Mouse (Mus musculus): ENCODE results near the gene Pqlc2.

The Pqlc2 gene

GRCm38 (mm10) chr4:139305521-139305920 is 5.0 kb downstream of the Pqlc2 start:
- no peak for DNase-seq (ENCODE audit: low spot score in 2 of 2)

- no peak for DNase-seq (ENCODE audit: low spot score in 2 of 2)
Measured at GRCm38 (mm10) chr4:139302241-139302640, 8.3 kb downstream of the Pqlc2 start.

GRCm38 (mm10) chr4:139301780-139302179 is 8.7 kb downstream of the Pqlc2 start:
- no peak for DNase-seq (ENCODE audit: low spot score in 2 of 2)

GRCm38 (mm10) chr4:139298671-139299366 is 11.7 kb downstream of the Pqlc2 start:
- no peak for DNase-seq (ENCODE audit: low spot score in 2 of 2)

GRCm38 (mm10) chr4:139297566-139297965 is 12.9 kb downstream of the Pqlc2 start:
- peak in 1 of 2 experiments; percentile 73 for DNase-seq (ENCODE audit: low spot score in 2 of 2)

- no peak for DNase-seq (ENCODE audit: low spot score in 2 of 2)
Measured at GRCm38 (mm10) chr4:139292038-139292437, 18.5 kb downstream of the Pqlc2 start.

GRCm38 (mm10) chr4:139291099-139291498 is 19.4 kb downstream of the Pqlc2 start:
- no peak for DNase-seq (ENCODE audit: low spot score in 2 of 2)

- DNase-seq (ENCODE audit: low spot score in 2 of 2): peak in 1 of 2 experiments; percentile 47
Measured at GRCm38 (mm10) chr4:139289017-139289416, 21.5 kb downstream of the Pqlc2 start.

GRCm38 (mm10) chr4:139287122-139287863 is 23.2 kb downstream of the Pqlc2 start:
- DNase-seq (ENCODE audit: low spot score in 2 of 2): peak; percentile 81 to 86

- no peak for DNase-seq (ENCODE audit: low spot score in 2 of 2)
Measured at GRCm38 (mm10) chr4:139286234-139286633, 24.3 kb downstream of the Pqlc2 start.

- no peak for DNase-seq (ENCODE audit: low spot score in 2 of 2)
Measured at GRCm38 (mm10) chr4:139284877-139285276, 25.6 kb downstream of the Pqlc2 start.

- peak in 1 of 2 experiments; percentile 45 for DNase-seq (ENCODE audit: low spot score in 2 of 2)
Measured at GRCm38 (mm10) chr4:139282955-139283417, 27.5 kb downstream of the Pqlc2 start.

- DNase-seq (ENCODE audit: low spot score in 2 of 2): no peak
Measured at GRCm38 (mm10) chr4:139281791-139282345, 28.6 kb downstream of the Pqlc2 start.

- DNase-seq (ENCODE audit: low spot score in 2 of 2): no peak
Measured at GRCm38 (mm10) chr4:139280530-139280929, 30.0 kb downstream of the Pqlc2 start.

GRCm38 (mm10) chr4:139276411-139276810 is 34.1 kb downstream of the Pqlc2 start:
- DNase-seq (ENCODE audit: low spot score in 2 of 2): no peak

- no peak for DNase-seq (ENCODE audit: low spot score in 2 of 2)
Measured at GRCm38 (mm10) chr4:139274573-139274972, 35.9 kb downstream of the Pqlc2 start.

- DNase-seq (ENCODE audit: low spot score in 2 of 2): no peak
Measured at GRCm38 (mm10) chr4:139272951-139273680, 37.4 kb downstream of the Pqlc2 start.

- no peak for DNase-seq (ENCODE audit: low spot score in 2 of 2)
Measured at GRCm38 (mm10) chr4:139271562-139271961, 38.9 kb downstream of the Pqlc2 start.

GRCm38 (mm10) chr4:139270168-139270567 is 40.3 kb downstream of the Pqlc2 start:
- no peak for DNase-seq (ENCODE audit: low spot score in 2 of 2)

GRCm38 (mm10) chr4:139268242-139268641 is 42.3 kb downstream of the Pqlc2 start:
- no peak for DNase-seq (ENCODE audit: low spot score in 2 of 2)

- no peak for DNase-seq (ENCODE audit: low spot score in 2 of 2)
Measured at GRCm38 (mm10) chr4:139267335-139267734, 43.2 kb downstream of the Pqlc2 start.

- no peak for DNase-seq (ENCODE audit: low spot score in 2 of 2)
Measured at GRCm38 (mm10) chr4:139266500-139266865, 44.0 kb downstream of the Pqlc2 start.

Measured in cerebellum, postnatal 4 days (tissue).